Mouse (Mus musculus) stomach, embryonic 15.5 days (tissue): ENCODE measurements at regions not wholly inside any gene's neighbourhood (a gene's known extent, or its start where the extent isn't known, plus 50 kb on each side); places are given as distances from the start of the nearest gene placed in this dataset.

Experiments
- ATAC-seq: fragments of 200-750 bp; cut with Nextera tagmentation; 2 replicates; pipeline ENCODE4 v1.8.0; 2017; ENCODE audit warnings: low read depth, moderate number of reproducible peaks, moderate TSS enrichment; ENCODE audit not compliant: insufficient read depth, low FRiP score
- H3K27ac ChIP-seq: fragments of 300-500 bp; sonication (generic); 2 replicates; pipeline ENCODE4 v1.5.1; 2015; ENCODE audit warnings: mild to moderate bottlenecking, inconsistent platforms
- H3K27me3 ChIP-seq: fragments of 300-500 bp; sonication (generic); replicated peaks from 2 replicates; pipeline ENCODE4 v1.6.1; 2015; ENCODE audit warnings: inconsistent platforms
- H3K36me3 ChIP-seq: fragments of 300-500 bp; sonication (generic); 2 replicates; pipeline ENCODE4 v1.6.1; 2015; ENCODE audit warnings: inconsistent platforms
- H3K4me1 ChIP-seq: fragments of 300-500 bp; sonication (generic); 2 replicates; pipeline ENCODE4 v1.6.1; 2015; ENCODE audit warnings: inconsistent platforms
- H3K4me2 ChIP-seq: fragments of 300-500 bp; sonication (generic); 2 replicates; pipeline ENCODE4 v1.6.1; 2015; ENCODE audit warnings: mild to moderate bottlenecking, inconsistent platforms
- H3K4me3 ChIP-seq: fragments of 300-500 bp; sonication (generic); replicated peaks from 2 replicates; pipeline ENCODE4 v1.5.1; 2015; ENCODE audit warnings: inconsistent platforms
- H3K9ac ChIP-seq: fragments of 300-500 bp; sonication (generic); 2 replicates; pipeline ENCODE4 v1.6.1; 2015; ENCODE audit warnings: inconsistent platforms
- H3K9me3 ChIP-seq: fragments of 300-500 bp; sonication (generic); 2 replicates; pipeline ENCODE4 v1.6.1; 2016; ENCODE audit warnings: inconsistent platforms
- WGBS: fragments of 180-500 bp; shearing (Covaris S2); methylation state at CpG from one replicate; pipeline ENCODE4 v1.1.7; 2015; 5-methylcytosine and 5-hydroxymethylcytosine counted together

DNA sequence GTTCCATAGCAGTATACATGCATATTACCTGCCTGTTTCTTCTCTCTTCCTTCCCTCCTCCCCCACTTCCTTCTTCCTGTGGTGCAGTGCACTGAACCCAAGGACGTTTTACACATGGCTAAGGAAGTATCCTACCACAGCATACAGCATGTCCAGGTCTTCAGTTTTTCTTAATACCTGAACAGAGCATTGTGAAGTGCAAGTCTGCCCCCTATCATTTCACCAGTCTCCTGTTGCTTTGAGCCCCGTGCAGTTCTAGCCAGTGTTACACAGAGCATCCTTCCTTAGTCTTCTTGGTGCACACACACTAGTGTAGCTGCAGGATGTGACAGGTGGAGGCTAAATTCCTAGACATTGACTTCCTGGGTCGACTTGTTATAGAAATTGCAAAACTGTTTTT, 53.7 kb upstream of the Foxb1 start:
- Histone ChIP-seq H3K27ac (no peak overlapping the region), H3K4me1 (no peaks in the 10 kb centered on the region), H3K9me3 (no peaks in the 10 kb centered on the region; the same call in 1 of the 2 replicates), H3K36me3 (no peaks in the 10 kb centered on the region), H3K27me3 (no peaks in the 10 kb centered on the region), H3K4me2 (no peak overlapping the region), H3K9ac (no peak overlapping the region), H3K4me3 (no peak overlapping the region)
- 40% methylated on average over 3 of the region's 3 CpGs for WGBS
- no peak for ATAC-seq

DNA sequence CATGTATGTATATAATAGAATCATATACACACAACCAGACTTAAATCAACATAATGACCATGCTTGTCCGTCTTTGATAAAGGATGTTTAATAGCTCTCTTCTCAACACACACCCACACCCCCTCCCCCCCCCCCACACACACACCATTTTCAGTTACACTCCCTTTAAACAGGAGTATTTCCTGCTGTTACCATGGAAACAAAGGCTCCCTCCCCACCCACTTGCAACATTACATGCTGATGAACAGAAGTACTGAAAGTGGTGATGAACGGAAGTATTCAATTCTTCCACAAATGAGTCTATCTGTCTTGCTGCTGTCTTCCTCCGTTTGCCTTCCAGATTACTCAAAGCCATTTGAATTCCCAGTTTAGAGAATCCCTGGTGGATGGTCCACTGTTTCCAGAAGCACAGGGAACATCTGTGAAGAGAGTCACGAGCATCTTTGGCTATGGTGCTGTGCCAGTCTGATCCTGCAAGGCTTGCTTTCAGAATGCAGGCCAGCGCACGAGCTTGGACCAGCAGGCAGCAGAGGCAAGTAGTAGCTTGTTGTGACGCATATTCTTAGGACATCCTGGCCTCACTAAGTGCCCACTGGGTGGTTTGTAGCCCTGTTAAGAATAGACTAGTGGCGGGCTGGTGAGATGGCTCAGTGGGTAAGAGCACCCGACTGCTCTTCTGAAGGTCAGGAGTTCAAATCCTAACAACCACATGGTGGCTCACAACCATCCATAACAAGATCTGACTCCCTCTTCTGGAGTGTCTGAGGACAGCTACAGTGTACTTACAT, 62.6 kb upstream of the Foxb1 start:
- H3K36me3 ChIP-seq, result no peaks in the 10 kb centered on the region
- 69% methylated on average over 9 of the region's 9 CpGs for WGBS
- no peak overlapping the region for H3K9ac ChIP-seq
- H3K4me2 ChIP-seq, result no peak overlapping the region
- no peak for ATAC-seq
- H3K27me3 ChIP-seq, result no peaks in the 10 kb centered on the region
- H3K27ac ChIP-seq, result no peak overlapping the region
- H3K9me3 ChIP-seq, result no peaks in the 10 kb centered on the region
- no peak overlapping the region for H3K4me3 ChIP-seq
- no peaks in the 10 kb centered on the region for H3K4me1 ChIP-seq

DNA sequence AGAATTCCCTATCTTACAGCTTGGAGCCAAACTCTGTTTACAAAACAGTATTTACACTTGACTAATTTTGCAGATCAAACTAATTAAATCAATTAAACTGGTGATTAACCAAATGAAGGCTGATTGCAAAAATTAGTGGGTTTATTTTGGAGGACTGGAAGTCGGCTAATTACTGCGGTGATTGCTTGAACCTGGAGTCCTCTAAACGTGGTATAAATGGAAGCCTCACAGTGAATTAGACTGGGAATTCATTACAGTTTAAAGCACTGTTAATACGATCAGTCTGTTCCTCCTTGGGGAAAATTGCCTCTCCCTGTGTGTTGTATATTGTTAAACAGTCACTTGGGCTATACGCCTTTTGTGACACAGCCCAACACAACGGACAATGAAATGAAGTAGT, 67.7 kb upstream of the Foxb1 start:
- no peaks in the 10 kb centered on the region for H3K27me3 ChIP-seq
- 71% methylated on average over 6 of the region's 6 CpGs for WGBS
- no peak overlapping the region for H3K4me3 ChIP-seq
- no peak overlapping the region for H3K4me2 ChIP-seq
- no peaks in the 10 kb centered on the region for H3K9me3 ChIP-seq
- no peaks in the 10 kb centered on the region for H3K36me3 ChIP-seq
- H3K9ac ChIP-seq, result no peak overlapping the region
- no peaks in the 10 kb centered on the region for H3K4me1 ChIP-seq
- no peak for ATAC-seq
- no peak overlapping the region for H3K27ac ChIP-seq

DNA sequence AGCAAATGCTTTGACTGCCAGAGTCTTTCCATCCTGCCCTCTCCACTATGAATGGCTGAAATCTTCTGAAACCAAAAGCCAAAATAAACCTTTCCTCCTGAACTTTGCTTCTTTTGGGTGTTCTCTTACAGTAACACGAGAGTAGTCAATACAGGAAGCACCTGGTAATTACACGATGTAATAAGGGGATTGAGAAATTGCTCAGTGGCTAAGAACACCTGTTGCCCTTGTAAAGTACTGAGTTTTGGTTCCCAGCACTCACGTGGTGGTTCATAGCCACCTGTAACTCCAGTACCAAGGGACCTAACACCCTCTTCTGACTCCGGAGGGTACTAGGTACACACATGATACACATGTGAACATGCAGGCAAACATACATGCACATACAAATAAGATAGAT, 74.7 kb upstream of the Foxb1 start:
- 68% methylated on average over 4 of the region's 4 CpGs for WGBS
- H3K4me3 ChIP-seq, result no peak overlapping the region
- no peak overlapping the region for H3K9ac ChIP-seq
- H3K27me3 ChIP-seq, result no peaks in the 10 kb centered on the region
- H3K4me1 ChIP-seq, result no peaks in the 10 kb centered on the region
- no peak overlapping the region for H3K4me2 ChIP-seq
- no peak overlapping the region for H3K27ac ChIP-seq
- H3K36me3 ChIP-seq, result no peaks in the 10 kb centered on the region
- no peaks in the 10 kb centered on the region for H3K9me3 ChIP-seq
- no peak for ATAC-seq

DNA sequence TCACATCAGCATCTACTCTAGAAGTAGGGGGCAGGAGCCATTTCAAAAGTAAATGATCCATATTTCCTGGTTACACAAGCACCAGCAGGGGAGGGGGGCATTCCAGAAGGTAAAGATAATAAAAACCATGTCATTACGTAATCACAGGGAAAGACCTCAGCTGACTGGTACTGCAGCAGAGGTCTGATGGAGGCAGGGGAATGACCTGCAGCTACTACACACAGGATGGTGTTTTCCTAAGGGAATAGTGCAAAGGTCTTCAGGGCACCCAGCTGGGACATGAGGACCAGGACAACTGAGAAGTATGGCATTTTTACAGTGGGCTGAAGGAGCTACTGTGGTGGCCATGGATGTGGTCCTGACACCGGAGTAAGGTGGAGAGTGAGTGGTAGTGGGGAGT, 78.5 kb upstream of the Foxb1 start:
- Histone ChIP-seq H3K27ac (no peak overlapping the region), H3K4me3 (no peak overlapping the region), H3K9me3 (no peaks in the 10 kb centered on the region), H3K9ac (no peak overlapping the region), H3K36me3 (no peaks in the 10 kb centered on the region), H3K4me2 (no peak overlapping the region), H3K4me1 (no peaks in the 10 kb centered on the region), H3K27me3 (no peaks in the 10 kb centered on the region)
- WGBS, result 59% methylated on average over 2 of the region's 2 CpGs
- no peak for ATAC-seq

DNA sequence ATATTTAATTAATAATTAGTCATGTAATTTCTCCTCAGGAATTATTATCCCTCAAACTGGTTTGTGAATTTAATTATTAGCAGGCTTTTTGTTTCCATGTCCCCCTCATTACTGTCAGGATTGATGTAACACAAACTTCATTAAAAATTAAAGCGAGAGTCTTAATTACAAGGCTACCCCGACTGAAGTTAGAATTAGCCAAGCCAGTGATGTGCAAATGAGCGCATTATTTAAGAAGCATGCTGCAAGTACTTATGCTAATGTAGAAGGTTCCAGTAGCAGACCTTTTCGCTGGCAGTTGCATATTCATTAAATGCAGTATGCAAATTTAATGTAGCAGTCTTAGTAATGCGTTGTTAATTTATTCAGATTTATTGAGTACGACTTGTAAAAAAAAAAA, 84.0 kb upstream of the Foxb1 start:
- no peak overlapping the region for H3K9ac ChIP-seq
- no peaks in the 10 kb centered on the region for H3K27me3 ChIP-seq
- no peaks in the 10 kb centered on the region for H3K36me3 ChIP-seq
- no peaks in the 10 kb centered on the region for H3K9me3 ChIP-seq
- H3K27ac ChIP-seq, result no peak overlapping the region
- WGBS, result 67% methylated on average over 6 of the region's 6 CpGs
- no peaks in the 10 kb centered on the region for H3K4me1 ChIP-seq
- no peak overlapping the region for H3K4me2 ChIP-seq
- no peak for ATAC-seq
- no peak overlapping the region for H3K4me3 ChIP-seq

DNA sequence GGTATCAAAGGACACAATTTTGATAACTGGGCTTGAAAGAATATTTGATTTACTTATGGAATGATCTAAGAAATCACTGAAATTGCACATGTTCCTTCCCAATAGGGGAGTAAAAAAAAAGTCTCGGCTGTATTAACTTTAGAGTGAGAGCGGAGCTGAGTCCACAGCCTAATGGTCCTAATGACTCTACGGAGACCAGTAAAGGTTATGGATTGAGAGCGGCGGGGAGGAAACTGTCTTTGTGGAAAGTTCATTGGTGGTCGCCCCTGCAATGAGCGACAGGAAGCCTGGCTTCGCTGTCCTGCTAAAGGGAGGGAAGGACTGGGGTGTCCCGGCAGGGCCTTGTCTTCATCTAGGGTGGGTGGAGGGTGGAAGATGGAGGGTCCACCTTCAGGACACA, 84.5 kb upstream of the Foxb1 start:
- H3K9ac ChIP-seq, result no peak overlapping the region
- no peak overlapping the region for H3K4me3 ChIP-seq
- H3K9me3 ChIP-seq, result no peaks in the 10 kb centered on the region
- H3K36me3 ChIP-seq, result no peaks in the 10 kb centered on the region
- no peak for ATAC-seq
- 78% methylated on average over 9 of the region's 9 CpGs for WGBS
- no peaks in the 10 kb centered on the region for H3K4me1 ChIP-seq
- H3K4me2 ChIP-seq, result no peak overlapping the region
- no peaks in the 10 kb centered on the region for H3K27me3 ChIP-seq
- no peak overlapping the region for H3K27ac ChIP-seq

DNA sequence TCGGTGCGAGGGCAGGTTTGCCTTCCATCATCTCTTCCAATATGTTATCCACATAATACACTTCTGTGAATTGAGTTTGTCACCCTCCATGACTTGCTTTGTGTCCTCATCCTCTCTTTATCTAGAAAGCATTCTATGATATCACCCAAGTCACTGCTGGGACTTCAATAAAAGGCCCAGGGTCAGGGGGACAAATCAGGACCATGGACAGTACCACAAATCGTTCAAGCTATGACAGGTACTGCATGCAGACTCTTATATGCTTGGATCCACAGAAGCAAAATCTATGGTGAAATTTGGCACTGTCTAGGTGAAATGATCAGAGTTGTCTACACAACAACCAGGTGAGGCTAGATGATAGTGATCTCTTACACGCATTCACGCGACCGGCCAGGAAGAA, 95.9 kb upstream of the Foxb1 start:
- ATAC-seq, result no peak
- WGBS, result 86% methylated on average over 7 of the region's 7 CpGs

DNA sequence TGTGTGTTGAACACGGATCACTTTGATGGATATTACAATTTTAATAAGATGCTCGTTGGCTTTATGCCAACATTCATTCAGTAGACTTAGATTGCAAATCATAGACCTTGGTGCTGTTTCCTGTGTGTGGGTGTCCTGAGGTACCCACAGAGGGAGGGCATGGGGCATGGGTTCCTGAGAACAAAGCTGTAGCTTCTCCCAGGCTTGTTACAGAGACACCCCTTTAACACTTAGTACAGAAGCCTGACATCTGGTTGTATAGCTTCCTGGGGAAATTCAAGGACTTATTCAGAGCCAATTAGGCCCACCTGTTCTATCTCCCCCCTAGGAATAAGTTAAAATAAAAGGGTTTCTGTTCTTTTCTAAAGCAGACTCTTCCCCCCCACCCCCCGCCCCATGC, 97.9 kb upstream of the Foxb1 start:
- WGBS, result 69% methylated on average over 3 of the region's 3 CpGs
- Histone ChIP-seq H3K27me3 (no peaks in the 10 kb centered on the region), H3K9ac (no peak overlapping the region), H3K27ac (no peak overlapping the region), H3K4me1 (no peaks in the 10 kb centered on the region), H3K4me3 (no peak overlapping the region), H3K36me3 (no peaks in the 10 kb centered on the region), H3K4me2 (no peak overlapping the region), H3K9me3 (no peaks in the 10 kb centered on the region)
- ATAC-seq, result no peak

More for the DNA sequence above, 95.9 kb upstream of the Foxb1 start:
- H3K9ac ChIP-seq, result no peak overlapping the region
- H3K27ac ChIP-seq, result no peak overlapping the region
- H3K4me1 ChIP-seq, result no peaks in the 10 kb centered on the region
- no peaks in the 10 kb centered on the region for H3K27me3 ChIP-seq
- H3K36me3 ChIP-seq, result no peaks in the 10 kb centered on the region
- no peaks in the 10 kb centered on the region for H3K9me3 ChIP-seq
- no peak overlapping the region for H3K4me3 ChIP-seq
- no peak overlapping the region for H3K4me2 ChIP-seq

DNA sequence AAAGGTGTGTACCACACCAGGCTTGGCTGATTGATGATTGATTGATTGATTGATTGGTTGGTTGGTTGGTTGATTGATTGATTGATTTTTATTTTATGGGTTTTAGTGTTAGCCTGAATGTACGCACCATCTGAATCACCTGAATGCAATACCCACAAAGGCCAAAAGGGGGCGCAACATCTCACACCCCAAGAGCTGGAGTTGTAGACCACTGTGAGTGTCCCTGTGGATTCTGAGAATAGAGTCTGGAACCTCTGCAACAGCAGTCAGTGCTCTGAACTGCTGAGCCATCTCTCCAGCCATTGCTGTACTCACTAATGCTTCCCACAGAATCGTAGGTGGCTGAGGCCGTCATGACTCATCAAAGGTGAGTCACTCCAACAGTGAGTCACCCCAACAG, 109.4 kb upstream of the Foxb1 start:
- WGBS, result 80% methylated on average over 4 of the region's 4 CpGs
- no peaks in the 10 kb centered on the region for H3K27me3 ChIP-seq
- no peaks in the 10 kb centered on the region for H3K9me3 ChIP-seq
- no peak overlapping the region for H3K9ac ChIP-seq
- no peaks in the 10 kb centered on the region for H3K4me1 ChIP-seq
- no peak overlapping the region for H3K4me3 ChIP-seq
- ATAC-seq, result no peak
- no peak overlapping the region for H3K27ac ChIP-seq
- H3K4me2 ChIP-seq, result no peak overlapping the region
- no peaks in the 10 kb centered on the region for H3K36me3 ChIP-seq

DNA sequence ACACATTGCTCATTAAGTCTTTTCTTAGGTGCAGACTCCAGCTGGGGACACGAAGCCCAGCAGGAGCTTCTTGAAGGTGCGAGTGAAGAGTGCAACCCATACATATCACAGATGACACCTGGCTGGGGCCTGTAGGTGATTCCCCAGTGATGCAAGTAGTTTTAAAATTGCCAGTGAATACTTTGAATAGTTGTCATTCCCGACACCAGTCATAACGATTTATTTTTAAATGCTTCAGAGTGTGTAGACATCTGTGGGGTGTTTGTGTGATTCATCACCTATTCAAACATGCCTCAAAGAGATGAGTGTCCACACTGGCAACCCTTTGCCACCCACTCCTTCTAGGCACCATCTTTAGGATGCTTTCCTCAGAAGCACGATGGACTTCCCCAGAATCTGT, 102.9 kb upstream of the Bnip2 start:
- no peaks in the 10 kb centered on the region for H3K4me1 ChIP-seq
- WGBS, result 64% methylated on average over 5 of the region's 5 CpGs
- H3K9me3 ChIP-seq, result no peaks in the 10 kb centered on the region
- H3K4me3 ChIP-seq, result no peak overlapping the region
- no peak overlapping the region for H3K27ac ChIP-seq
- no peak for ATAC-seq
- H3K4me2 ChIP-seq, result no peak overlapping the region
- no peaks in the 10 kb centered on the region for H3K36me3 ChIP-seq
- H3K27me3 ChIP-seq, result no peaks in the 10 kb centered on the region
- H3K9ac ChIP-seq, result no peak overlapping the region

DNA sequence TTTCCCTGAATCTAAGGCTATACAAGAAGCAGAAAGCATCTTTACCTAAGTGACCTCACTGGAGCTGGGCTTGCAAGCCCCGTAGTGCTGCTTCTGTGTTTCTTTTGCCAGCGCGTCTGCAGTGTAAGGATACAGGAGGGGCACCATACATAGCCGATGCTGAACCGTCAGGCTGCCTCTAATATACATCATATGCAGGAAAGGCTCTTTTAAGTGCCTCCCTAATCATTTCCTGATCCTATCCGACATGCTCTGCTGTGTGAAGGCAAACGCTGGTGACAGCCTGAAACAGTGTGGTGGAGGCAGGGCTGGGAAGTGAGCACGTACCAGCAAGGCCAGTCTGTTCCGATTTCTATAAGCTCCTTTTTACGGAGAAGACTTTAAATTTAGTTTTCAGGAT, 91.2 kb upstream of the Bnip2 start:
- Histone ChIP-seq H3K9me3 (no peaks in the 10 kb centered on the region), H3K4me3 (no peak overlapping the region), H3K36me3 (no peaks in the 10 kb centered on the region), H3K9ac (no peak overlapping the region), H3K27me3 (no peaks in the 10 kb centered on the region), H3K4me2 (no peak overlapping the region), H3K27ac (no peak overlapping the region), H3K4me1 (no peaks in the 10 kb centered on the region)
- 48% methylated on average over 10 of the region's 10 CpGs for WGBS
- no peak for ATAC-seq

DNA sequence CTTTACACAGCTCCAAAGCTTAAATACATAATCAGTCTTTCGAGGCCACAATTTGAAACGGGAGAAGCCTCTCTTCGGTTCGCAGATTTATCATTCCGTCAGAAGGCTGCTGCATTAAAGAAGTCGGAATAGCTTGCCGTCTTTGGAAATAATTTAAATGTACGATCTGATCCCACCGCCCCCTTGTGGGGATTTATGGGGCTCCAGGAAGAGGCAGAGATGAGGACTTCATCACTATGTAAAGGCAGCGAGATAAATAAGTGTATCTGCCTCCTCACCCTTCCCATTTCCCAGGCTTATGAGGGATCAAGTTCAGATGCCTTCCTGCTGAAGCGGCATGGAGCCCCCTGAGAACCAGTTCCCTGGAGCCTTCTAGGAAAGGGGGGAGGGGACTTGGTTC, 89.9 kb upstream of the Bnip2 start:
- WGBS, result 17% methylated on average over 11 of the region's 11 CpGs
- H3K9me3 ChIP-seq, result no peaks in the 10 kb centered on the region
- peak overlapping the region; percentile 5; the same call in 1 of the 2 replicates for H3K4me2 ChIP-seq
- H3K4me1 ChIP-seq, result no peaks in the 10 kb centered on the region
- no peak overlapping the region for H3K27ac ChIP-seq
- no peak for ATAC-seq
- H3K4me3 ChIP-seq, result no peak overlapping the region
- no peaks in the 10 kb centered on the region for H3K36me3 ChIP-seq
- no peaks in the 10 kb centered on the region for H3K27me3 ChIP-seq
- H3K9ac ChIP-seq, result no peak overlapping the region
